Mouse (Mus musculus) regulatory T cell (primary cell): ENCODE data around the gene Tesc.

Experiments used
- in situ Hi-C: fragments of 300-600 bp; cut with MboI, MseI; formaldehyde crosslinking; loops from one replicate; pipeline ENCODE4 v1.15.1; 2025; ENCODE audit warnings: high pct_unique_total_duplicates

Tesc gene

GRCm38 (mm10) chr5:118027698-118028190 is at the start of gene Tesc:
TSS of gene Tesc (plus strand) at chr5:118027743.
- in situ Hi-C loops: loop anchor here (5.0 kb wide), 1 partner anchor 40 kb away; no protein-coding TSS in a partner anchor

- in situ Hi-C loops: no loop called here
Measured at GRCm38 (mm10) chr5:117978159-117978697, 49.3 kb upstream of the Tesc start.

GRCm38 (mm10) chr5:117979082-117979481 is 48.5 kb upstream of the Tesc start:
- in situ Hi-C loops: no loop called here

GRCm38 (mm10) chr5:117980921-117981320 is 46.6 kb upstream of the Tesc start:
- in situ Hi-C loops: no loop called here

GRCm38 (mm10) chr5:117981943-117982342 is 45.6 kb upstream of the Tesc start:
- in situ Hi-C loops: no loop called here

- in situ Hi-C loops: no loop called here
Measured at GRCm38 (mm10) chr5:117986327-117986726, 41.2 kb upstream of the Tesc start.

GRCm38 (mm10) chr5:117987891-117988290 is 39.7 kb upstream of the Tesc start:
- in situ Hi-C loops: no loop called here

- in situ Hi-C loops: no loop called here
Measured at GRCm38 (mm10) chr5:117988367-117988766, 39.2 kb upstream of the Tesc start.

GRCm38 (mm10) chr5:117989773-117990172 is 37.8 kb upstream of the Tesc start:
- in situ Hi-C loops: no loop called here

GRCm38 (mm10) chr5:117990957-117991356 is 36.6 kb upstream of the Tesc start:
- in situ Hi-C loops: no loop called here

GRCm38 (mm10) chr5:117993550-117993949 is 34.0 kb upstream of the Tesc start:
- in situ Hi-C loops: no loop called here

GRCm38 (mm10) chr5:117995372-117995901 is 32.1 kb upstream of the Tesc start:
- in situ Hi-C loops: no loop called here

GRCm38 (mm10) chr5:117995911-117996310 is 31.6 kb upstream of the Tesc start:
- in situ Hi-C loops: no loop called here

GRCm38 (mm10) chr5:117996581-117996980 is 31.0 kb upstream of the Tesc start:
- in situ Hi-C loops: no loop called here

GRCm38 (mm10) chr5:117997434-117997970 is 30.0 kb upstream of the Tesc start:
- in situ Hi-C loops: no loop called here

GRCm38 (mm10) chr5:117999061-117999460 is 28.5 kb upstream of the Tesc start:
- in situ Hi-C loops: no loop called here

GRCm38 (mm10) chr5:117999584-117999983 is 28.0 kb upstream of the Tesc start:
- in situ Hi-C loops: no loop called here

- in situ Hi-C loops: loop anchor here (5.0 kb wide), 1 partner anchor 70 kb away; no protein-coding TSS in a partner anchor
Measured at GRCm38 (mm10) chr5:118002059-118002458, 25.5 kb upstream of the Tesc start.

- in situ Hi-C loops: loop anchor here (5.0 kb wide), 1 partner anchor 68 kb away; no protein-coding TSS in a partner anchor
Measured at GRCm38 (mm10) chr5:118004619-118005018, 22.9 kb upstream of the Tesc start.

- in situ Hi-C loops: no loop called here
Measured at GRCm38 (mm10) chr5:118005728-118006127, 21.8 kb upstream of the Tesc start.

- in situ Hi-C loops: no loop called here
Measured at GRCm38 (mm10) chr5:118008344-118008743, 19.2 kb upstream of the Tesc start.

- in situ Hi-C loops: no loop called here
Measured at GRCm38 (mm10) chr5:118010872-118011271, 16.7 kb upstream of the Tesc start.

GRCm38 (mm10) chr5:118011796-118012195 is 15.7 kb upstream of the Tesc start:
- in situ Hi-C loops: no loop called here
